Mouse (Mus musculus) bone marrow, adult 2 months (tissue): ENCODE measurements around the gene Pex5l.

Source experiments
- CTCF ChIP-seq: fragments of 200-500 bp; IDR thresholded peaks from 2 replicates; pipeline ENCODE4 v1.5.1; 2011; ENCODE audit warnings: low read length, control low read depth; ENCODE audit not compliant: control insufficient read depth, insufficient read depth
- POLR2A ChIP-seq: fragments of 200-500 bp; IDR thresholded peaks from 2 replicates; pipeline ENCODE4 v1.6.1; 2011; ENCODE audit warnings: low read depth, mild to moderate bottlenecking, control low read depth, low read length, borderline replicate concordance; ENCODE audit not compliant: control insufficient read depth

- TF ChIP-seq POLR2A (no peak), CTCF (no peak)
These were observed 53.6 kb downstream of the Pex5l start for GRCm38 (mm10) chr3:33089470-33089869.
